Mouse (Mus musculus): ENCODE measurements around the gene Gpn2.

DNA sequence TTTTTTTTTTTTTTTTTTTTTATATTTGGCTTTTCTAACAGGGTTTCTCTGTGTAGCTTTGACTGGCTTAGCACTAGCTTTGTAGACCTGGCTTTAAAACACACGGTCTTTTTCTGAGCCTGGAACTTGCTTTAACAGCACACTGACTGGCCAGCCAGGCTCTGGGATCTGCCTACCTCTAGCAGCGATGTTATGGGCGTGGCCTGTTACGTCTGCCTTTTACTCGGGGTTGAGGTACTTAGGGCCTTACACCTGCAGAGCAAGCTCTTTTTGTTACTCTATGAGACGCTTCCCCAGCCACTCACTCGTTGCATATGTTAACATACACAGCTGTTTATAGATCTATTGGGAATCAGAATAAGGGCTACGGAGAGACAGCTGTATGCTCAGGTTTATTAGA, 16.9 kb upstream of the Gpn2 start:
- no peak for TF ChIP-seq POLR2A (IDR thresholded peaks at IDR 0.05; ENCODE audit: extremely low read depth, insufficient read depth, low read length)
- no peak for TF ChIP-seq CTCF (IDR thresholded peaks at IDR 0.05; ENCODE audit: extremely low read depth, insufficient read depth, low read length)

Data from cortical plate, adult 2 months (tissue).